Mouse (Mus musculus) kidney, postnatal 10 days (tissue): Measurements from ENCODE around the gene Tmem11.
"Not testable (repeated sequence)": the region's sequence is repeated elsewhere in the genome, so short reads cannot be mapped to it uniquely, and the experiment has no call there.

Experiments used
- DNase-seq: peaks from one replicate; pipeline ENCODE4 v3.0.0; 2021; ENCODE audit warnings: mixed read lengths

The Tmem11 gene

DNA sequence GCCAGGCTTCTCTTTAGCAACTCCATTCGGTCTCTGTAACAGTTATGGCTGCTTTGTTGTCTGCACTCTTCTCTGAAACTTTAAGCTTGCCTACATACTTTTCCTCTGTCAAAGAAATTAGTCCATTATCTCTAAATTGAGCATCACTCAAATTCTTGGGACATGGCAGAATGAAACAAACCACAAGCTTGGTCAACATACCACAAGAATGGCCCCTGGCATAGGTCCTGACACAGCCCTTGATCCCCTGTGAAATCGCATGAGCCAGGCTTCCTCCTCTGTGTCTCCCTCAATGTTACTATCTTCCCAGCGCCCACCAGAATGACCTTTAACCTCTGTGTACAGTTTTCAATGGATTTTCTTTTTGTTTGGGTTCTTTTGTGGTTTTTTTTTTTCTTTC lies 3.3 kb upstream of the Tmem11 start:
- DNase-seq, result no peak

DNA sequence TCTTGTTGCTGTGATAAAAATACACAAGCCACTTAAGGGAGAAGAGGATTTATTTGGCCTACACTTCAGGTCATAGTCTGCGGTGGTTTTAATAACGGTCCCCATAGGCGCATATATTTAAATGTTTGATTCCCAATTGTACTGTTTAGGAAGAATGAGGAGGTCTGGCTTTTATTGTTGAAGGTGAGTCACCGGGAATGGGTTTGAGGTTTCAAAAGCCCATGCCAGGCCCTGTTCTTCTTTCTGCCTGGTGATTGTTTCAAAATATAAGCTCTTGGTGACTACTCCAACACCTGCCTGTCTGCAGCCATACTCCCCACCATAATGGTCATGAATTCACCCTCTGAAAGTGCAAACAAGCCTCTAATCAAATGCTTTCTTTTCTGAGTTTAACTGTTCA lies 1.5 kb upstream of the Tmem11 start:
- DNase-seq, result no peak

DNA sequence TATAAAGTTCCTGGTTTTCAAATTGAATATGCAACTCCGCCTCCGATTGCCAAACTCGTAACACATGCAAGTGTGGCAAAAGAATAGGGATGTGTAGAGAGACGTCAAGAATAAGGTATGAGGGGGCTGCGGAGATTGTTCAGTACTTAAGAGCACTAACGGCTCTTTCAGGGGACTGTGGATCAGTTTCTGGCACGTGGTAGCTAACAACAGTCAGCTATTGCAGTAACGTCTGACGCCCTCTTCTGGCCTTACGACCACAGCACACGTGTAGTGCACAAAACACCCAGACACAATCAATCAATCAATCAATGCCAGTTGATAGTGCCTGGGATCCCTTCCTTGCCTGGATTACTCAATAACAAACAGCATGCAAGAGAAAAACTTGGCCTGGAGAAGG lies 351 bp upstream of the Tmem11 start:
- peak; percentile 65 for DNase-seq

DNA sequence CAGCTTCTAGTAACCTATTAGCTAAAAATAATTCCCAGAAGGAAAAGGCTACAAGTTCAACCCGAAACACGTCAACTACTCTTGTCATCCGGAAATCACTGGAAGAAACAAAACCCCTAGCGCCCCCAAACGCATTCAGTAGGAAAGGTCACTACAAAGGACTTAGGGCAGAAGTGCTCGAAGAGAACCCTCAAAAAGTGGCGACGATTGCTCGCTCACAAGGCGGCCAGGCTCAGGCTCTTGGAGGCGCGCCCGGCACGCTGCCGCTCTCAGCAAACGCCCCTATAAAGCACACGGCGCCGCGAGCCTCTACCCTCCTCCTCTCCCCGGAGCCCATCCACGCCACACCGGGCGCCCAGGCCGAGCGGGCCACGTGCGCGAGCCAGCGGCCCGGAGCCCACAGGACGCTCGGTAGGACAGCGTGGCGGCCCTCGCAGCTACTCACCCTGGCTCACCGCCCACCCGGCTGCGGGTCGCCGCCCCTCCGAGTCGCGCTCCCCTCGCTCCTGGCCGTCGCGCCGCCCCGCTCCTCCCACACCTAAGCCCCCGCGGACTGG lies 938 bp downstream of the Tmem11 start:
- peak; percentile 77 for DNase-seq

DNA sequence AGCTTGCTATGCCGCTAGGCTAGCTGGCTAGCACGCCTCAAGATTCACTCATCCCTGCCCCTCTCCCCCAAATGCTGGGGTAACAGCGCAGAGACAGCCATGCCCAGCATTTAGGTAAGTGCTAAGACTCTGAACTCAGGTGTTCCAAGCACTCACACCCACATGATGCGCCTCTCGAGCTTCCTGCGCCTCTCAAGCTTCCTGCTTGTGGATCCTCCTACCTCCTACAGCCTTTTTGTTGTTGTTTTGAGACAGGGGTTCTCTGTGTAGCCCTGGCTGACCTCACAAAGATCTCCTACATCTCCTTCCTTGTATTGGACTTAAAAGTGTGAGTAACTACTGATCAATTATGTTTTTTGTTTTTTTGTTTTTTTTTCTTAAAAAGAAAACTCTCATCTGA lies 6.0 kb downstream of the Tmem11 start:
- DNase-seq, result no peak

- DNase-seq, result no peak
Observed at GRCm38 (mm10) chr11:60871409-60871808, 7.7 kb downstream of the Tmem11 start.

- not testable (repeated sequence) for DNase-seq
Observed at GRCm38 (mm10) chr11:60869471-60869870, 9.6 kb downstream of the Tmem11 start.

DNA sequence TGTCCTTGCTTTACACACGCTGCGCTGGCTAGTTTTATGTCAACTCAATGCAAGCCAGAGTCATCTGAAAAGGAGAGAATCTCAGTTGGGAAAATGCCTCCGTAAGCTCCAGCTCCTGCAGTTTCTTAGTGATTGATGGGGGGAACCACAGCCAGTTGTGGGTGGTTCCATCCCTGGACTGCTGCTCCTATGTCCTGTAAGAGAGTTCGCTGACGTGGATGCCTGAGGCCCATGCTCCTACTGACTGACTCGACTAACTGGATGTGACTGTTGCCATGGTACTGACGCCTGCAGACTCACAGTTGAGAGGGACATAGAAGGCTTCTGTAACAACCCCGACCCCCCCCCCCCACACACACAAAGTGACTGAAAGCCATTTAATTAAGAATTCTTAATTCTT lies 11.2 kb downstream of the Tmem11 start:
- peak; percentile 37 for DNase-seq

DNA sequence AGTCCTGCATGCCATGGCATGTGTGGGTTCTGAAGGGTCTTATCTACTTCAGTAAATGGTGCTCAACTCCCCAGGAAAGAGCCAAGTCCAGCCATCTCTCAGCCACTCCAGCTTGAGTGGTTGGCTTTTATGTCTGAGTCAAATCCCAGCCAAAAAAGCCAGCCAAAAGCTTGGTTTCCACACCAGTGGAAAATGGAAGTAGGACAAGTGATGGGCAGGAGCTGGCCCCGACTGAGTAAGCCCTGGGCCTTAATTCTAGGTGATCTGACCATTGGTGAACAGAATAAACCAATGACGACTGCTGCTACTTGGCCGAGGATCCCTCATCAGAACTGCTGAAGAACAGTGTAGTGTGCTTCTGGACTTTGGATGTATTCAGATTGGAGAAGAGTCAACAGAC lies 11.6 kb downstream of the Tmem11 start:
- DNase-seq, result no peak

DNA sequence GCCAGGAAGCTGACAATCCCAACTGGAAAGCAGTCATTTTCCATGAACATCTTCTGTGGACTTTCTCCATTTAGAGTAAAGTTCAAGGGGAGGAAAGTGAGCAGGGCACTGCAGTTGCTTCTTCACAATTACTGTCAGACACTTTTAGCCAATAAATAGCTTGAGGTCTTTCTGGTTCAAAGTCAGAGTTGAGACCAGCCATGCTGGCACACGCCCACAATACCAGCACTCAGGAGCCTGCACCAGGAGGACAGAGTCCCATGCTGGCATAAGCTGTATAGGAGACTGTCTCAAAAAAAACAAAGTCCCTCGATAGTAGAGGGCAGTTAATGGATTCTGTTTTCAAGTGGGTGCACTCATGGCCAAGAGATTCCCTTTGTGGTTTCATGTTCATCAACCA lies 13.1 kb downstream of the Tmem11 start:
- no peak for DNase-seq

DNA sequence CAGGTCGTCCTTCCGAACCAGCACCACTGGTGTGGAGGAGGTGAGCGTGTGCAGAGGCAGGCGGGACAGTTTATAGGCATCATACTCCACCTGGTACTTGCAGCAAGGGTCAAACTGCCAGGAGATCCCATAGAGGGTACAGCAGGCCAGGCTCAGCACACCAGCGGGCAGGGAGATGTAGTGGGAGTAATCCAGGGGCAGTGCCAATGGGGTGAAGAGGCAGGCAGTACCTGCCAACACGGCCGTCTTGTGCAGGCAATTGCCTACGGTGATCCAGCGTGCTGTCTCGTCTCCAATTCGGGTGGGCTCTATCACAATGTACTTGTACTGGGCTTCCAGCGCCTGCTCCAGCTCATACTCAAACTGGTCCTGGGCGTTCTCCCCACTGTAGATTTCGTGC lies 14.2 kb downstream of the Tmem11 start:
- no peak for DNase-seq

DNA sequence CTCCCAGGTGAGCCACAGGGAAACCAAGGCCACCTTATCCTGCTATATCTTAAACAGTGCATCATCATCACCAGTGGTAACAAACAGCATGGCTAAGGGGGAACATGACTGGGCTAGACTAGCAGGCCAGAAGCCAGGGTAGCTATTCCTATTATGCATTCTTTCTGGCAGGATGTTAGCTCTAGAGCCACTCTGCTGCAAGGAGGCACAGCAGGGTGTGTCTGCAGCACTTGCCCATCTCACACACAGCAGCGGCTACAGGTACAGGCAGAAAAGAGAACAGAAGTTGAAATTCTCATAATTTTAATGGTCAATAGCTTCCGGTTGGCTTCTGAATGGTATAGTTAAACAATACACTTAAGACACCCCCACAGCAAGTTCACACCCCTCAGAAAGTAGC lies 14.9 kb downstream of the Tmem11 start:
- no peak for DNase-seq

DNA sequence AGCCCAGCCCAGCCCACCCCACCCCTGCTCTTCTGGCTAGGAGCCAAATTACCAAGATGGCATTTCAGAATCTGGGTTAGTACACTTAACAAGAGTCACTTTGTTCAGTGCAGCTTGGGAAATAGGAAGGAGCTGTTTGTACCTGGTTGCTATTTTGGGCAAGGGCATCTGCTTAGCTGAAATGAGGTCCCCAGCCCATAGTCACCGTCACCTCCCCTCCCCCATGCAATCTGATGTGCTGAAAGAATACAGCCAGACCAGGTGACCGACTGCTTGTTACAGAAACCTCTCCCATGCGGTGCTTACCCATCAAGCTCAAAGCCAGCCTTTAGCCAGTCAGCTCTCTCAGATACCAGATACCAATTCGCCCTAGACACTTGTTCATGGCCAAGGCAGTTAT lies 15.9 kb downstream of the Tmem11 start:
- DNase-seq, result no peak

GRCm38 (mm10) chr11:60861993-60862392 lies 17.1 kb downstream of the Tmem11 start:
- DNase-seq, result no peak

GRCm38 (mm10) chr11:60856587-60856986 lies 22.5 kb downstream of the Tmem11 start:
- DNase-seq, result no peak

DNA sequence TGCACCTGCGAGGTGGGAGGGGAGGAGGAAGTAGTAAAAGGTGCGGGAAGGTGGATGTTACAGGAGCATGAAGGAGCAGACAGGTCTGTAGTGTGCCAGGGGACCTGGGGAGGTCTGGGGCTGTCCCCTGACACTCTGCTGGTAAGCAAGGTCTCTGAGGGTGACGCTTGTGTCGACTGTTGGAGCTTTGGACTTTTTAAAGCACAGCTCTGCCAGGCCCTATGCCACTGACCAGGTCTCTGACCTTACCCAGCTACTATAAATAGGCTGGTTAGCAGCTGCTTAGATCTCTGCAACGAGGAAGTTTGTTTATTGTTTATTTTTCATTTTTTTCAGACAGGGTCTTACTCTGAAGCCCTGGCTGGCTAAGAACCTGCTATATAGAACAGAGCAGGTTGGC lies 33.7 kb downstream of the Tmem11 start:
- no peak for DNase-seq

DNA sequence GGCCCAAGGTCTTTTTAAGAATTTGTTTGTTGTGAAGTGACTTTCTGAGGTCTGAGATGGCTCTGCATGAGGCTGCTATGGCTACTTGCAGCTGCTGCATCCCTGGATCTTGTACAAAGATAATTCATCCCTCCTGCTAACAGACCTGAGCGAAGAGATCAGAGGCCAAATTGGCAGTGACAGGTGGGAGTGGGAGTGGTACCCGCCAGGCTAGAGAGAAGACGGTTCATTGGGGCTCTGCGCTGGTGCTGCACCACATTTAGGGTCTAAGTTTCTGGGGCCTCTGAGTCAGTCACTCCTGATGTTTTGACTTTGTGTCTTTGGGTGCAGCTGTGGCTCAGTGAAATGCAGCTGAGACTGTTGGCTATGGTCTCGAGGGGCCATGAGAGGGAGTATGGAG lies 35.7 kb downstream of the Tmem11 start:
- no peak for DNase-seq

- no peak for DNase-seq
Observed at GRCm38 (mm10) chr11:60841467-60842200, 37.4 kb downstream of the Tmem11 start.

- peak; percentile 23 for DNase-seq
Observed at GRCm38 (mm10) chr11:60837644-60838406, 41.2 kb downstream of the Tmem11 start.

GRCm38 (mm10) chr11:60836897-60837296 lies 42.2 kb downstream of the Tmem11 start:
- DNase-seq, result no peak

DNA sequence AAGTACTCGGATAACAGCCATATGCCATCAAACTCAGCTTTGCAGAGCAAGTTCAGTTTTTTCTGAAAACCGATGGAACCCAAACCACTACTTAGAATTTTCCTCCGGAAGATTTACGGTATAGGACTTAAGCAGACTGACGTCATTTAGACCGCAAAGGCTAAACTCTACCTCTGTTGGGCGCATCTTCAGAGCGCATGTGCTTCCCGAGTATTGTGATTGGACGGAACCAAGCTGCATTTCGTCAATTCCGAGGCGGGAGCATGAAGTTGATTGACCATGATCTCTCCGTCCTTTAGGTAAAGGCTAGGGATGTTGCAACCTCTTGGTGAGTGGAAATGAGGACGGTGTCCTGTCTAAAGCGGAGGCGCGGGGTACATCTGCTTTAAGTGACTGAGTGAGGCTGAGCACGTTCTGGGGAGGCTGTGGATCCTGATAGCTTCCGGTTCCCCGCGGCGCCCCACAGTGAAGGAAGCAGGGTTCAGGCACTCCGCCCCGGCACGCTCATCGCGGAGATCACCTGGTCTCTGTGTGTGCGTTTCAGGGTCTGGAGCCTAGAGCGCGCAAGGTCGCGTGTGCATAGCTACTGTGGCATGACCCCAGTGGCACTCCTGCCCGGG lies 48.5 kb downstream of the Tmem11 start, which contains the start of gene Dhrs7b:
Gene Dhrs7b, plus strand, starts transcription at position 199 of the 620 bp plus-strand sequence.
- DNase-seq, result peak; percentile 87

GRCm38 (mm10) chr11:60828903-60829302 lies 50.2 kb downstream of the Tmem11 start:
- DNase-seq, result no peak

GRCm38 (mm10) chr11:60827241-60827945 lies 51.7 kb downstream of the Tmem11 start:
- no peak for DNase-seq
